Mouse (Mus musculus) forebrain, embryonic 11.5 days (tissue): ENCODE data around the gene Rngtt. TPM values are rescaled to one million over a fixed set of nuclear protein-coding genes. Genes with fewer than 3 reads are reported as not detected.

ENCODE experiments used
- ATAC-seq: fragments of 200-750 bp; cut with Nextera tagmentation; replicated peaks from 2 replicates; pipeline ENCODE4 v1.8.0; 2017; ENCODE audit warnings: moderate TSS enrichment; ENCODE audit not compliant: low FRiP score
- DNase-seq: peaks from one replicate; pipeline ENCODE4 v3.0.0-alpha.2; 2017; ENCODE audit warnings: low spot score
- H3K27ac ChIP-seq: fragments of 300-500 bp; sonication (generic); 2 replicates; pipeline ENCODE4 v1.5.1; 2014; ENCODE audit warnings: low read depth, low read length
- H3K27me3 ChIP-seq: fragments of 300-500 bp; sonication (generic); 2 replicates; pipeline ENCODE4 v1.6.1; 2014; ENCODE audit warnings: mild to moderate bottlenecking, low read length, mixed read lengths; ENCODE audit not compliant: control insufficient read depth, insufficient read depth
- H3K36me3 ChIP-seq: fragments of 300-500 bp; sonication (generic); 2 replicates; pipeline ENCODE4 v1.6.1; 2014; ENCODE audit warnings: mild to moderate bottlenecking, low read length, moderate library complexity, mixed read lengths; ENCODE audit not compliant: control insufficient read depth, insufficient read depth
- H3K4me1 ChIP-seq: fragments of 300-500 bp; sonication (generic); replicated peaks from 2 replicates; pipeline ENCODE4 v1.6.1; 2014; ENCODE audit warnings: low read length, mixed read lengths; ENCODE audit not compliant: control insufficient read depth, insufficient read depth
- H3K4me2 ChIP-seq: fragments of 300-500 bp; sonication (generic); 2 replicates; pipeline ENCODE4 v1.6.1; 2014; ENCODE audit warnings: low read depth, mild to moderate bottlenecking, low read length, moderate library complexity, mixed read lengths; ENCODE audit not compliant: severe bottlenecking
- H3K4me3 ChIP-seq: fragments of 300-500 bp; sonication (generic); 2 replicates; pipeline ENCODE4 v1.5.1; 2014; ENCODE audit warnings: low read depth, low read length
- H3K9ac ChIP-seq: fragments of 300-500 bp; sonication (generic); 2 replicates; pipeline ENCODE4 v1.6.1; 2014; ENCODE audit warnings: low read length
- H3K9me3 ChIP-seq: fragments of 300-500 bp; sonication (generic); 2 replicates; pipeline ENCODE4 v1.6.1; 2016; ENCODE audit warnings: low read length, mixed read lengths; ENCODE audit not compliant: control insufficient read depth
- WGBS: fragments of 180-500 bp; shearing (Covaris S2); extraction: QIAGEN DNeasy Blood & Tissue Kit; methylation state at CpG from one replicate; pipeline ENCODE4 v1.1.7; 2014; 5-methylcytosine and 5-hydroxymethylcytosine counted together
- microRNA-seq: library from miRNA; unstranded; fragments of <30 nt; microRNA quantifications from one replicate; pipeline ENCODE4, GENCODE M21; 2016; ENCODE audit not compliant: insufficient number of aligned reads
- polyA plus RNA-seq: library from polyadenylated mRNA; unstranded; fragments of >200 nt; fragmentation: Nextera tagmentation; extraction: Ambion mirVana; gene quantifications from 2 replicates; pipeline ENCODE4 v1.2.1, GENCODE M21; 2014

The Rngtt gene
- polyA plus RNA-seq, 1 experiment from 2014 or later, result 44.2 TPM

GRCm38 (mm10) chr4:33547315-33547929 is 237.3 kb downstream of the Rngtt start:
- no peak for DNase-seq

GRCm38 (mm10) chr4:33549606-33550005 is 239.5 kb downstream of the Rngtt start:
- H3K27ac ChIP-seq, result peak overlapping the region; percentile 25; the same call in 1 of the 2 replicates
- peak; percentile 34 for ATAC-seq
- peaks cover 12% of the 10 kb centered on the region; the same call in 1 of the 2 replicates for H3K4me1 ChIP-seq
- H3K4me2 ChIP-seq, result no peak overlapping the region
- peak overlapping the region; percentile 3; the same call in 1 of the 2 replicates for H3K9ac ChIP-seq
- H3K9me3 ChIP-seq, result no peaks in the 10 kb centered on the region
- no peak for DNase-seq
- H3K36me3 ChIP-seq, result no peaks in the 10 kb centered on the region
- H3K4me3 ChIP-seq, result no peak overlapping the region
- H3K27me3 ChIP-seq, result no peaks in the 10 kb centered on the region
- 35% methylated on average over 5 of the region's 5 CpGs for WGBS

More at GRCm38 (mm10) chr4:33547315-33547929, 237.3 kb downstream of the Rngtt start:
- 91% methylated on average over 8 of the region's 8 CpGs for WGBS
- Histone ChIP-seq H3K4me3 (no peak overlapping the region), H3K9ac (no peak overlapping the region), H3K4me2 (no peak overlapping the region), H3K27me3 (no peaks in the 10 kb centered on the region), H3K9me3 (no peaks in the 10 kb centered on the region), H3K36me3 (no peaks in the 10 kb centered on the region), H3K4me1 (peaks cover 11% of the 10 kb centered on the region; the same call in 1 of the 2 replicates), H3K27ac (no peak overlapping the region)
- no peak for ATAC-seq

Small RNA genes within 50 kb of the gene (microRNA-seq; reads per million reads assigned to microRNA genes)
- gene Mir8118, result not detected

Other genes starting within 250 kb of the Rngtt start
- gene Gabrr2, start 247.3 kb upstream of the Rngtt start, polyA plus RNA-seq, result 0.36 and 0.73 TPM in 2 replicates
- gene Gabrr1, start 177.8 kb upstream of the Rngtt start, polyA plus RNA-seq, result not detected in 2 replicates
- 1.1 and 1.7 TPM in 2 replicates for gene Pm20d2, start 120.6 kb upstream of the Rngtt start, polyA plus RNA-seq
- gene Srsf12, start 101.3 kb upstream of the Rngtt start, polyA plus RNA-seq, result 7.9 and 9.0 TPM in 2 replicates
- gene Pnrc1, start 20.1 kb upstream of the Rngtt start, polyA plus RNA-seq, result 84.9 and 87.9 TPM in 2 replicates